Mouse (Mus musculus) CH12.LX (cell line): ENCODE results near the gene Kcnj11. TPM values are rescaled to one million over a fixed set of nuclear protein-coding genes. Genes with fewer than 3 reads are reported as not detected.

Experiments used
- DNase-seq: peaks from one replicate; pipeline ENCODE4 v3.0.0-alpha.2; 2013; ENCODE audit errors: extremely low read depth
- H3K27ac ChIP-seq: 2 replicates; pipeline ENCODE4 v1.5.1; 2012; ENCODE audit warnings: low read depth, mild to moderate bottlenecking, control low read depth, moderate library complexity; ENCODE audit not compliant: insufficient read depth
- H3K27me3 ChIP-seq: replicated peaks from 2 replicates; pipeline ENCODE3; 2012; ENCODE audit warnings: inconsistent platforms
- H3K36me3 ChIP-seq, 2 experiments: replicated peaks in 1 of 2; 2 replicates each; pipeline versions ENCODE3 to v1.6.1; 2012; ENCODE audit warnings: inconsistent platforms in 1 of 2, low read length in 1 of 2, mild to moderate bottlenecking in 1 of 2, mixed read lengths in 1 of 2, moderate library complexity in 1 of 2; ENCODE audit not compliant: control insufficient read depth in 1 of 2, insufficient read depth in 1 of 2
- H3K4me1 ChIP-seq, 2 experiments: 2 replicates each; pipeline ENCODE4 v1.6.1; 2012; ENCODE audit warnings: inconsistent platforms in 1 of 2, moderate library complexity in 1 of 2; ENCODE audit not compliant: insufficient read depth in 2 of 2, control insufficient read depth in 1 of 2
- H3K4me2 ChIP-seq: 2 replicates; pipeline ENCODE4 v1.6.1; 2012; ENCODE audit warnings: low read depth, mild to moderate bottlenecking, control low read depth; ENCODE audit not compliant: poor library complexity, insufficient read depth, severe bottlenecking
- H3K4me3 ChIP-seq, 3 experiments: fragments of 150-350 bp in 1 of 3; sonication (generic) in 1 of 3; replicated peaks in 1 of 3; 2 replicates each; pipeline versions ENCODE3 to v1.5.1; 2011 to 2012; ENCODE audit warnings: low read depth in 2 of 3, low read length in 2 of 3, mild to moderate bottlenecking in 2 of 3, moderate library complexity in 2 of 3, control low read depth in 1 of 3, improper control_type of control experiment in 1 of 3, inconsistent platforms in 1 of 3, mixed read lengths in 1 of 3; ENCODE audit not compliant: poor library complexity in 1 of 3
- H3K79me2 ChIP-seq: replicated peaks from 2 replicates; pipeline ENCODE4 v1.6.1; 2012; ENCODE audit warnings: mild to moderate bottlenecking, moderate library complexity; ENCODE audit not compliant: control insufficient read depth, poor library complexity, insufficient read depth, severe bottlenecking; ENCODE audit errors: extremely low read depth
- H3K9ac ChIP-seq: 2 replicates; pipeline ENCODE4 v1.6.1; 2012; ENCODE audit warnings: low read depth, mild to moderate bottlenecking, control low read depth, moderate library complexity; ENCODE audit not compliant: insufficient read depth
- H3K9me3 ChIP-seq: replicated peaks from 2 replicates; pipeline ENCODE3; 2012; ENCODE audit warnings: low read length, inconsistent platforms, mixed read lengths
- CHD1 ChIP-seq: IDR thresholded peaks from 2 replicates; pipeline ENCODE4 v1.6.1; 2012; ENCODE audit warnings: low read depth, low read length, improper control_type of control experiment, inconsistent platforms
- EP300 ChIP-seq: IDR thresholded peaks from 2 replicates; pipeline ENCODE4 v1.6.1; 2011; ENCODE audit warnings: low read length, improper control_type of control experiment
- GABPA ChIP-seq: IDR thresholded peaks from 2 replicates; pipeline ENCODE4 v1.6.1; 2012; ENCODE audit warnings: low read depth, low read length, improper control_type of control experiment, inconsistent platforms; ENCODE audit not compliant: insufficient replicate concordance
- HCFC1 ChIP-seq: IDR thresholded peaks from 2 replicates; pipeline ENCODE4 v1.6.1; 2012; ENCODE audit warnings: low read depth, mild to moderate bottlenecking, inconsistent platforms, low read length, improper control_type of control experiment
- IRF4 ChIP-seq: IDR thresholded peaks from 2 replicates; pipeline ENCODE4 v1.6.1; 2014; ENCODE audit warnings: low read depth, mild to moderate bottlenecking, inconsistent platforms, low read length, improper control_type of control experiment
- JUND ChIP-seq: conservative IDR thresholded peaks from 2 replicates; pipeline ENCODE4 v1.6.1; 2011; ENCODE audit warnings: low read depth, low read length, improper control_type of control experiment
- MAZ ChIP-seq: IDR thresholded peaks from 2 replicates; pipeline ENCODE4 v1.6.1; 2012; ENCODE audit warnings: low read depth, mild to moderate bottlenecking, inconsistent platforms, low read length, improper control_type of control experiment, moderate library complexity
- MXI1 ChIP-seq: IDR thresholded peaks from 2 replicates; pipeline ENCODE4 v1.6.1; 2011; ENCODE audit warnings: mild to moderate bottlenecking, low read depth, low read length, improper control_type of control experiment
- NELFE ChIP-seq: IDR thresholded peaks from 2 replicates; pipeline ENCODE4 v1.6.1; 2011; ENCODE audit warnings: low read depth, low read length, improper control_type of control experiment
- NRF1 ChIP-seq: IDR thresholded peaks from 2 replicates; pipeline ENCODE4 v1.6.1; 2014; ENCODE audit warnings: low read depth, mild to moderate bottlenecking, inconsistent platforms, low read length, improper control_type of control experiment, moderate library complexity
- POLR2AphosphoS2 ChIP-seq: IDR thresholded peaks from 2 replicates; pipeline ENCODE4 v1.6.1; 2011; ENCODE audit warnings: low read depth, low read length, improper control_type of control experiment
- UBTF ChIP-seq: IDR thresholded peaks from 2 replicates; pipeline ENCODE4 v1.6.1; 2012; ENCODE audit warnings: low read depth, mild to moderate bottlenecking, inconsistent platforms, low read length, improper control_type of control experiment, moderate library complexity
- ZC3H11A ChIP-seq: IDR thresholded peaks from 2 replicates; pipeline ENCODE4 v1.6.1; 2012; ENCODE audit warnings: low read depth, mild to moderate bottlenecking, inconsistent platforms, low read length, improper control_type of control experiment
- ZKSCAN1 ChIP-seq: IDR thresholded peaks from 2 replicates; pipeline ENCODE4 v1.6.1; 2012; ENCODE audit warnings: low read depth, inconsistent platforms, low read length, improper control_type of control experiment, borderline replicate concordance
- ZNF384 ChIP-seq: IDR thresholded peaks from 2 replicates; pipeline ENCODE4 v1.6.1; 2012; ENCODE audit warnings: low read depth, low read length, improper control_type of control experiment, inconsistent platforms
- dilution Hi-C: fragments of 300-500 bp; cut with MboI; formaldehyde crosslinking; loops from 2 replicates; pipeline ENCODE4 v1.14.3; 2020; ENCODE audit warnings: low sequenced_read_pairs; ENCODE audit not compliant: extremely low pct_unique_long_range_greater_than_20kb, extremely low pct_ligation_motif_present
- in situ Hi-C: fragments of 300-500 bp; cut with MboI; formaldehyde crosslinking; loops from 3 replicates; pipeline ENCODE4 v1.14.3; 2019; ENCODE audit warnings: low sequenced_read_pairs, low pct_ligation_motif_present, low pct_unique_long_range_greater_than_20kb, mixed read lengths
- polyA plus RNA-seq: library from polyadenylated mRNA; unstranded; fragments of >175 nt; gene quantifications from 2 replicates; pipeline ENCODE4 v1.2.1, GENCODE M21; 2012; ENCODE audit warnings: low read depth; ENCODE audit not compliant: insufficient read length
- total RNA-seq, 2 experiments: library from RNA; depleted of rRNA; stranded (reverse); fragments of 300-350 nt in 1 of 2; fragments of >200 nt in 1 of 2; gene quantifications; 2 replicates each; pipeline ENCODE4 v1.2.3; 2012 to 2014

Gene Kcnj11
- total and polyA plus RNA-seq, 3 experiments, result not detected

- in situ Hi-C loops, result no loop called here
- Histone ChIP-seq H3K27me3 (peaks cover 86% of the 10 kb centered on the region), H3K4me3 (no peak overlapping the region), H3K9me3 (no peaks in the 10 kb centered on the region), H3K9ac (no peak overlapping the region), H3K27ac (no peak overlapping the region), H3K36me3 (no peaks in the 10 kb centered on the region), H3K4me2 (no peak overlapping the region), H3K4me1 (no peaks in the 10 kb centered on the region), H3K79me2 (no peaks in the 10 kb centered on the region)
- dilution Hi-C loops, result no loop called here
- no peak for DNase-seq
- no peak for TF ChIP-seq ZNF384
- TF ChIP-seq IRF4, result no peak
- TF ChIP-seq ZKSCAN1, result no peak
- no peak for TF ChIP-seq UBTF
- TF ChIP-seq MAZ, result no peak
- TF ChIP-seq MXI1, result no peak
- TF ChIP-seq EP300, result no peak
- TF ChIP-seq CHD1, result no peak
- TF ChIP-seq HCFC1, result no peak
These were observed 31.7 kb upstream of the Kcnj11 start for GRCm38 (mm10) chr7:46132229-46132628.

- H3K4me1 ChIP-seq, result no peaks in the 10 kb centered on the region
- H3K4me3 ChIP-seq, result no peak overlapping the region
- H3K9me3 ChIP-seq, result no peaks in the 10 kb centered on the region
- peaks cover 87% of the 10 kb centered on the region for H3K27me3 ChIP-seq
- H3K36me3 ChIP-seq, result no peaks in the 10 kb centered on the region
- dilution Hi-C loops (no loop called here), in situ Hi-C loops (no loop called here)
- TF ChIP-seq NRF1 (no peak), NELFE (no peak), HCFC1 (no peak), ZC3H11A (no peak), ZKSCAN1 (no peak)
- no peaks in the 10 kb centered on the region for H3K79me2 ChIP-seq
- no peak overlapping the region for H3K4me2 ChIP-seq
- H3K9ac ChIP-seq, result no peak overlapping the region
- H3K27ac ChIP-seq, result no peak overlapping the region
- DNase-seq, result no peak
These were observed 31.2 kb upstream of the Kcnj11 start for GRCm38 (mm10) chr7:46131806-46132205.

GRCm38 (mm10) chr7:46131266-46131665 lies 30.7 kb upstream of the Kcnj11 start:
- TF ChIP-seq POLR2AphosphoS2, result no peak
- no peak for TF ChIP-seq GABPA
- no peak for TF ChIP-seq JUND
- H3K79me2 ChIP-seq, result no peaks in the 10 kb centered on the region
- no peak overlapping the region for H3K4me2 ChIP-seq
- no peaks in the 10 kb centered on the region for H3K4me1 ChIP-seq
- peaks cover 87% of the 10 kb centered on the region for H3K27me3 ChIP-seq
- no peak overlapping the region for H3K27ac ChIP-seq
- H3K9me3 ChIP-seq, result no peaks in the 10 kb centered on the region
- H3K4me3 ChIP-seq, result no peak overlapping the region
- dilution Hi-C loops, result no loop called here
- H3K36me3 ChIP-seq, result no peaks in the 10 kb centered on the region
- DNase-seq, result no peak
- in situ Hi-C loops, result no loop called here
- no peak overlapping the region for H3K9ac ChIP-seq
